Mouse (Mus musculus): ENCODE data around the gene Thra. TPM values are rescaled to one million over a fixed set of nuclear protein-coding genes. Genes with fewer than 3 reads are reported as not detected.

Gene Thra
- total and polyA plus RNA-seq, 3 experiments, result 22.0 to 50.9 TPM; not detected in 1

- no peak for TF ChIP-seq TCF12 (IDR thresholded peaks at IDR 0.05; ENCODE audit: low read depth, low read length)
- no peak for TF ChIP-seq JUND (IDR thresholded peaks at IDR 0.05; ENCODE audit: low read depth, low read length)
- TF ChIP-seq ZC3H11A (IDR thresholded peaks at IDR 0.05; ENCODE audit: low read depth, low read length), result no peak
- no peak for TF ChIP-seq SMC3 (IDR thresholded peaks at IDR 0.05; ENCODE audit: low read depth, low read length)
These were observed 8.3 kb downstream of the Thra start (continued) for GRCm38 (mm10) chr11:98748506-98749416.

DNA sequence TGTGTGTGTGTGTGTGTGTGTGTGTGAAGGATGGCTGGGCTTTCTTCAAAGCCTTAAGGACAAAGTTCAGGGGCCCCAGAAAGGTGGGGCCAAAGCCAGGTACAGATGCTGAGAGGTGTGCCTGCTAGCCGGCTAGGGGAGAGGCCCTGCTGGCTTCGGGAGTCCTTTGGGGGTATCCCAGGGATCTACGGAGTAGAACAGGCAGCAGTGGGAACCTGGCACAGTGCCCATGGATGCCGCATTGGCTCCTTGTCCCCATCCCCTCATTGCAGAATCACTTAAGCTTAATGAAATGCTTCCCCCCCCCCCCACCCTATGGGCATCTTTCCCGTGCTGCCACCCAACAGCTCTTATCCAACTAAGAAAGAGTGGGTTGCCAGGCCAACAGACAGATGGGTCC, 9.3 kb downstream of the Thra start:
- DNase-seq (ENCODE audit: low read depth, low spot score), result no peak
- no peak for TF ChIP-seq GATA1 (IDR thresholded peaks at IDR 0.05; ENCODE audit: low read depth, low read length)
- no peak for TF ChIP-seq TCF12 (IDR thresholded peaks at IDR 0.05; ENCODE audit: low read depth, low read length)
- no peak for TF ChIP-seq MYB (IDR thresholded peaks at IDR 0.05; ENCODE audit: low read depth, low read length)
- TF ChIP-seq ELF1 (IDR thresholded peaks at IDR 0.05; ENCODE audit: low read depth, low read length), result no peak
- Histone ChIP-seq H3K36me3 (ENCODE audit: control insufficient read depth in 1 of 2, insufficient read depth in 2 of 2, low read length in 2 of 2) (peaks cover 0 to 44% of the 10 kb centered on the region in 2 experiments; a peak in 2 of 4 replicates), H3K9ac (ENCODE audit: control insufficient read depth, low read depth, low read length, poor library complexity, severe bottlenecking) (no peak overlapping the region), H3K79me2 (ENCODE audit: control insufficient read depth, insufficient read depth, low read length, poor library complexity) (peaks cover 6% of the 10 kb centered on the region), H3K9me3 (replicated peaks; ENCODE audit: insufficient read depth, low read length) (no peaks in the 10 kb centered on the region), H3K27ac (ENCODE audit: control insufficient read depth, low read depth, low read length) (no peak overlapping the region), H3K27me3 (ENCODE audit: control insufficient read depth in 1 of 2, insufficient read depth in 2 of 2, low read length in 2 of 2) (no peaks in the 10 kb centered on the region), H3K4me1 (ENCODE audit: control insufficient read depth in 1 of 2, insufficient read depth in 2 of 2, low read length in 2 of 2) (peaks cover 50 to 60% of the 10 kb centered on the region in 2 experiments), H3K4me3 (ENCODE audit: control insufficient read depth in 1 of 2, insufficient read depth in 1 of 2, low read depth in 2 of 2, low read length in 2 of 2) (no peak overlapping the region)

- Histone ChIP-seq H3K27ac (ENCODE audit: control insufficient read depth, low read depth, low read length) (peak overlapping the region; percentile 58; the same call in 1 of the 2 replicates), H3K27me3 (ENCODE audit: control insufficient read depth in 1 of 2, insufficient read depth in 2 of 2, low read length in 2 of 2) (no peaks in the 10 kb centered on the region), H3K79me2 (ENCODE audit: control insufficient read depth, insufficient read depth, low read length, poor library complexity) (peaks cover 6% of the 10 kb centered on the region), H3K4me1 (ENCODE audit: control insufficient read depth in 1 of 2, insufficient read depth in 2 of 2, low read length in 2 of 2) (peaks cover 57 to 67% of the 10 kb centered on the region in 2 experiments), H3K36me3 (ENCODE audit: control insufficient read depth in 1 of 2, insufficient read depth in 2 of 2, low read length in 2 of 2) (peaks cover 0 to 51% of the 10 kb centered on the region in 2 experiments; a peak in 2 of 4 replicates), H3K9me3 (replicated peaks; ENCODE audit: insufficient read depth, low read length) (no peaks in the 10 kb centered on the region), H3K9ac (ENCODE audit: control insufficient read depth, low read depth, low read length, poor library complexity, severe bottlenecking) (peak overlapping the region; percentile 51), H3K4me3 (ENCODE audit: control insufficient read depth in 1 of 2, insufficient read depth in 1 of 2, low read depth in 2 of 2, low read length in 2 of 2) (peak overlapping the region in 1 of 2 experiments; percentile 18; a peak in 1 of 4 replicates)
- peak; percentile 46 for DNase-seq (ENCODE audit: low read depth, low spot score)
- no peak for TF ChIP-seq ZMIZ1 (IDR thresholded peaks at IDR 0.05; ENCODE audit: low read depth, low read length)
- no peak for TF ChIP-seq MAFK (IDR thresholded peaks at IDR 0.05; ENCODE audit: borderline replicate concordance, low read depth, low read length)
- TF ChIP-seq MAZ (IDR thresholded peaks at IDR 0.05; ENCODE audit: low read depth, low read length), result peak; percentile 38; the same call in 1 of the 2 replicates
- 0 out of 2 replicates have a peak, but pooled peaks have one; percentile 3 for TF ChIP-seq POLR2AphosphoS2 (IDR thresholded peaks at IDR 0.05; ENCODE audit: low read length)
- no peak for TF ChIP-seq ZC3H11A (IDR thresholded peaks at IDR 0.05; ENCODE audit: low read depth, low read length)
- peak in 1 of 2 experiments; percentile 7; a peak in 1 of 4 replicates for TF ChIP-seq EP300 (IDR thresholded peaks at IDR 0.05; ENCODE audit: low read depth in 1 of 2, low read length in 2 of 2)
- TF ChIP-seq POLR2AphosphoS5 (IDR thresholded peaks at IDR 0.05; ENCODE audit: borderline replicate concordance, low read depth, low read length), result no peak
- peak; percentile 6; the same call in 1 of the 2 replicates for TF ChIP-seq USF1 (IDR thresholded peaks at IDR 0.05; ENCODE audit: low read depth, low read length)
- TF ChIP-seq BHLHE40 (IDR thresholded peaks at IDR 0.05; ENCODE audit: borderline replicate concordance, low read depth, low read length), result peak; percentile 59; the same call in 1 of the 2 replicates
- no peak for TF ChIP-seq MYC (IDR thresholded peaks at IDR 0.05; ENCODE audit: low read depth, low read length)
- no peak for TF ChIP-seq RCOR1 (IDR thresholded peaks at IDR 0.05; ENCODE audit: low read depth, low read length)
- no peak for TF ChIP-seq SMC3 (IDR thresholded peaks at IDR 0.05; ENCODE audit: low read depth, low read length)
- TF ChIP-seq SIN3A (IDR thresholded peaks at IDR 0.05; ENCODE audit: low read length), result 0 out of 2 replicates have a peak, but pooled peaks have one; percentile 25
- 0 out of 2 replicates have a peak, but pooled peaks have one; percentile 6 for TF ChIP-seq ETS1 (IDR thresholded peaks at IDR 0.05; ENCODE audit: low read depth, low read length)
These were observed 10.1 kb downstream of the Thra start for GRCm38 (mm10) chr11:98750351-98751201.

All from MEL (cell line).